ENCODE assay signal across 14 mouse cellular contexts in genomic region chr1:78593927-78594641, GRCm38 (mm10).
DNase-seq lines count a peak whose midpoint lies in the region; ATAC-seq lines count a peak whose summit lies in the region.
"Had no signal": no experiment of that assay in that cellular context is flagged by ENCODE, and none has a peak within 500 bp of the region (broad histone marks: within the 10 kb centered on the region; RNA-seq: fewer than 3 reads in every experiment).

No protein-coding gene starts in this region.

- H3K9me3 ChIP-seq in embryonic facial prominence, embryonic 14.5 days (ENCODE audit: control insufficient read depth, low read length) = no peaks in the 10 kb centered on the region
- no peaks in the 10 kb centered on the region for H3K9me3 ChIP-seq in embryonic facial prominence, embryonic 10.5 days
- no peaks in the 10 kb centered on the region for H3K9me3 ChIP-seq in hindbrain, embryonic 12.5 days (replicated peaks)
- H3K9me3 ChIP-seq: midbrain, embryonic 10.5 days had no signal

- WGBS in embryonic facial prominence, embryonic 14.5 days = 81% methylated on average over 14 of the region's 14 CpGs
- WGBS in embryonic facial prominence, embryonic 10.5 days = 77% methylated on average over 14 of the region's 14 CpGs
- WGBS in hindbrain, embryonic 12.5 days = 76% methylated on average over 14 of the region's 14 CpGs

- H3K27me3 ChIP-seq in embryonic facial prominence, embryonic 14.5 days (replicated peaks; ENCODE audit: control insufficient read depth, insufficient read depth, low read length) = no peaks in the 10 kb centered on the region
- H3K27me3 ChIP-seq in embryonic facial prominence, embryonic 10.5 days (replicated peaks; ENCODE audit: low read depth, poor library complexity, severe bottlenecking) = no peaks in the 10 kb centered on the region
- H3K27me3 ChIP-seq in hindbrain, embryonic 12.5 days = no peaks in the 10 kb centered on the region
- H3K27me3 ChIP-seq: Patski had no signal

- no peaks in the 10 kb centered on the region for H3K36me3 ChIP-seq in embryonic facial prominence, embryonic 14.5 days (ENCODE audit: control insufficient read depth, insufficient read depth, low read length)
- no peaks in the 10 kb centered on the region for H3K36me3 ChIP-seq in embryonic facial prominence, embryonic 10.5 days (replicated peaks)
- no peaks in the 10 kb centered on the region for H3K36me3 ChIP-seq in hindbrain, embryonic 12.5 days
- H3K36me3 ChIP-seq: midbrain, embryonic 10.5 days had no signal

- ATAC-seq in embryonic facial prominence, embryonic 14.5 days (ENCODE audit: low read depth) = no peak; the same call in 1 of the 2 replicates
- ATAC-seq in erythroid progenitor cell, adult 5-6 weeks (replicated peaks; ENCODE audit: low FRiP score, poor library complexity, severe bottlenecking) = no peak
- no peak for ATAC-seq in hindbrain, embryonic 12.5 days (ENCODE audit: low FRiP score)
- ATAC-seq: Patski had no signal

- no peak overlapping the region for H3K9ac ChIP-seq in embryonic facial prominence, embryonic 14.5 days (ENCODE audit: low read depth, low read length)
- H3K9ac ChIP-seq in hindbrain, embryonic 12.5 days = no peak overlapping the region

- H3K4me3 ChIP-seq in embryonic facial prominence, embryonic 14.5 days (ENCODE audit: low read depth, low read length) = no peak overlapping the region
- H3K4me3 ChIP-seq in embryonic facial prominence, embryonic 10.5 days = no peak overlapping the region
- no peak overlapping the region for H3K4me3 ChIP-seq in hindbrain, embryonic 12.5 days
- H3K4me3 ChIP-seq: erythroblast, embryonic 14.5 days; heart, adult 2 months; midbrain, embryonic 10.5 days had no signal

- peak; percentile 58 for DNase-seq in embryonic facial prominence, embryonic 14.5 days (ENCODE audit: low spot score)
- DNase-seq in embryonic facial prominence, embryonic 10.5 days (ENCODE audit: low spot score) = no peak
- DNase-seq in right cerebral cortex, postnatal 10 days (ENCODE audit: low spot score in 2 of 2) = peak; percentile 74 to 76
- DNase-seq in right cerebral cortex, postnatal 4 days = no peak
- DNase-seq in left cerebral cortex, adult 9 months (ENCODE audit: low spot score in 2 of 2) = peak; percentile 28
- DNase-seq in B cell, adult 2 months = no peak
- DNase-seq: adrenal gland, postnatal 36 days; heart, adult 2 months; thymus, postnatal 25 days had no signal

- H3K4me1 ChIP-seq in embryonic facial prominence, embryonic 14.5 days (ENCODE audit: control insufficient read depth, insufficient read depth, low read length) = no peaks in the 10 kb centered on the region
- peaks cover 24% of the 10 kb centered on the region for H3K4me1 ChIP-seq in embryonic facial prominence, embryonic 10.5 days
- H3K4me1 ChIP-seq in hindbrain, embryonic 12.5 days = no peaks in the 10 kb centered on the region

- H3K27ac ChIP-seq in embryonic facial prominence, embryonic 14.5 days (replicated peaks; ENCODE audit: low read depth, low read length) = no peak overlapping the region
- no peak overlapping the region; the same call in 1 of the 2 replicates for H3K27ac ChIP-seq in embryonic facial prominence, embryonic 10.5 days (replicated peaks)
- H3K27ac ChIP-seq in hindbrain, embryonic 12.5 days = no peak overlapping the region
- H3K27ac ChIP-seq: heart, adult 2 months; midbrain, embryonic 10.5 days had no signal

- no peak overlapping the region for H3K4me2 ChIP-seq in embryonic facial prominence, embryonic 14.5 days (ENCODE audit: low read depth, low read length)
- no peak overlapping the region for H3K4me2 ChIP-seq in hindbrain, embryonic 12.5 days (replicated peaks)

Comparison
In these comparisons a context has a peak if more than half of its experiments do, and no peak if none do; other contexts are left out.
1. DNase-seq: peak in embryonic facial prominence, embryonic 14.5 days (single experiment), right cerebral cortex, postnatal 10 days (2 of 2) and left cerebral cortex, adult 9 months (2 of 2); none in embryonic facial prominence, embryonic 10.5 days (single experiment), right cerebral cortex, postnatal 4 days (single experiment) and B cell, adult 2 months (0 of 2).